Mouse (Mus musculus) ES-E14 (cell line): ENCODE data around the gene Clrn3. TPM values are rescaled to one million over a fixed set of nuclear protein-coding genes. Genes with fewer than 3 reads are reported as not detected.
"Not testable (repeated sequence)": the region's sequence is repeated elsewhere in the genome, so short reads cannot be mapped to it uniquely, and the experiment has no call there.

Source experiments
- DNase-seq: peaks from one replicate; pipeline ENCODE4 v3.0.0-alpha.2; 2013; ENCODE audit warnings: low read depth, low spot score
- H3K27ac ChIP-seq: 2 replicates; pipeline ENCODE4 v1.5.1; 2012; ENCODE audit warnings: low read depth, mild to moderate bottlenecking, low read length, moderate library complexity, mixed read lengths; ENCODE audit not compliant: poor library complexity, insufficient read depth, severe bottlenecking
- H3K36me3 ChIP-seq: 2 replicates; pipeline ENCODE4 v1.6.1; 2012; ENCODE audit warnings: mild to moderate bottlenecking, low read length, moderate library complexity, mixed read lengths; ENCODE audit not compliant: control insufficient read depth, poor library complexity, insufficient read depth, severe bottlenecking
- H3K4me1 ChIP-seq, 2 experiments: fragments of 150-350 bp in 1 of 2; sonication (generic) in 1 of 2; 2 replicates each; pipeline ENCODE4 v1.6.1; 2012; ENCODE audit warnings: low read length in 2 of 2, mild to moderate bottlenecking in 1 of 2, mixed read lengths in 1 of 2; ENCODE audit not compliant: control insufficient read depth in 2 of 2, insufficient read depth in 2 of 2, poor library complexity in 1 of 2
- H3K4me3 ChIP-seq, 2 experiments: fragments of 150-350 bp in 1 of 2; sonication (generic) in 1 of 2; 2 replicates each; pipeline ENCODE4 v1.5.1; 2012; ENCODE audit warnings: low read length in 2 of 2, low read depth in 1 of 2, mild to moderate bottlenecking in 1 of 2, mixed read lengths in 1 of 2; ENCODE audit not compliant: insufficient read depth in 1 of 2, poor library complexity in 1 of 2, severe bottlenecking in 1 of 2
- H3K9ac ChIP-seq: 2 replicates; pipeline ENCODE4 v1.6.1; 2012; ENCODE audit warnings: low read depth, mild to moderate bottlenecking, low read length, mixed read lengths; ENCODE audit not compliant: poor library complexity, insufficient read depth, severe bottlenecking
- H3K9me3 ChIP-seq: fragments of 150-350 bp; sonication (generic); 2 replicates; pipeline ENCODE4 v1.6.1; 2012; ENCODE audit warnings: low read depth, mild to moderate bottlenecking, low read length; ENCODE audit not compliant: control insufficient read depth, insufficient read depth
- CHD2 ChIP-seq: IDR thresholded peaks from 2 replicates; pipeline ENCODE4 v1.6.1; 2014; ENCODE audit warnings: mild to moderate bottlenecking, low read depth, low read length, inconsistent platforms
- HCFC1 ChIP-seq: IDR thresholded peaks from 2 replicates; pipeline ENCODE4 v1.6.1; 2012; ENCODE audit warnings: low read length, inconsistent platforms, borderline replicate concordance; ENCODE audit not compliant: insufficient read depth
- MAFK ChIP-seq: IDR thresholded peaks from 2 replicates; pipeline ENCODE4 v1.6.1; 2014; ENCODE audit warnings: mild to moderate bottlenecking, low read depth, low read length, inconsistent platforms; ENCODE audit not compliant: insufficient read depth
- ZC3H11A ChIP-seq: IDR thresholded peaks from 2 replicates; pipeline ENCODE4 v1.6.1; 2012; ENCODE audit warnings: low read depth, mild to moderate bottlenecking, inconsistent platforms, low read length, borderline replicate concordance
- ZNF384 ChIP-seq: IDR thresholded peaks from 2 replicates; pipeline ENCODE4 v1.6.1; 2012; ENCODE audit warnings: low read depth, low read length, inconsistent platforms
- in situ Hi-C, 2 experiments: fragments of 600-800 bp; cut with MboI; formaldehyde crosslinking; loops; one replicate each; pipeline ENCODE4 v1.15.1; 2025; ENCODE audit warnings: low sequenced_read_pairs in 2 of 2, inconsistent platforms in 1 of 2; ENCODE audit not compliant: unreplicated experiment in 2 of 2
- total RNA-seq: library from RNA; depleted of rRNA; stranded (reverse); fragments of 300-350 nt; gene quantifications from 2 replicates; pipeline ENCODE4 v1.2.3, GENCODE M21; 2012; rRNA removed

Gene Clrn3
- not detected in 2 replicates for total RNA-seq

- no peak within 1 kb of the TSS for H3K9ac ChIP-seq
- no peaks in the 10 kb centered on the region for H3K4me1 ChIP-seq
- no peak for TF ChIP-seq ZNF384
- TF ChIP-seq ZC3H11A = no peak
- no peak for TF ChIP-seq CHD2
- TF ChIP-seq HCFC1 = no peak
- TF ChIP-seq MAFK = no peak
- H3K4me3 ChIP-seq = no peak within 1 kb of the TSS
- in situ Hi-C loops = no loop called here
- DNase-seq = no peak
- H3K27ac ChIP-seq = no peak within 1 kb of the TSS
- no peaks in the 10 kb centered on the region for H3K36me3 ChIP-seq
- H3K9me3 ChIP-seq = no peaks in the 10 kb centered on the region
Measured at GRCm38 (mm10) chr7:135528515-135528914, at the start of gene Clrn3. Gene Clrn3, minus strand, starts transcription at chr7:135528654.

DNA sequence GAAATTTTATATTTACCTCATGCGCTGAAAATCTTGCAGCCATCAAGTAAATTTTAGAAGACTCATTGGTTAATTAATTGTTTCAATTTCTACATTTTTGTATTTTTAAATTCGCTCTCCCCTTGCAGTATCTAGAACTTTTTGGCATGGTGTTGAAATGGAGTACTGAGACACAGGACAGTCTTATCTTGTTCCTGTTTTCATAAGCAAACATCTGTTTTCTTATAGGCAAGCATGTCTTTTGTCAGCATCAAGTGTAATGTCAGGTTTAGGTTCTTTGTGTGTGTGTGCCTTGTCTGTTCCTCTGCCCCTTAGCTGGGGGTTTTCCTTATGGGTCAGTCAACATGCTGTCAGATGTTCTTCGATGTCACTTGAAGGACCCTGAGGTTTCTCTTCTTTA lies 47.9 kb upstream of the Clrn3 start:
- in situ Hi-C loops = no loop called here
- TF ChIP-seq ZC3H11A (no peak), ZNF384 (no peak), HCFC1 (no peak), CHD2 (no peak), MAFK (no peak)
- H3K27ac ChIP-seq = no peak overlapping the region
- no peaks in the 10 kb centered on the region for H3K9me3 ChIP-seq
- no peak overlapping the region for H3K4me3 ChIP-seq
- H3K4me1 ChIP-seq = no peaks in the 10 kb centered on the region
- H3K36me3 ChIP-seq = no peaks in the 10 kb centered on the region
- H3K9ac ChIP-seq = no peak overlapping the region
- DNase-seq = no peak

DNA sequence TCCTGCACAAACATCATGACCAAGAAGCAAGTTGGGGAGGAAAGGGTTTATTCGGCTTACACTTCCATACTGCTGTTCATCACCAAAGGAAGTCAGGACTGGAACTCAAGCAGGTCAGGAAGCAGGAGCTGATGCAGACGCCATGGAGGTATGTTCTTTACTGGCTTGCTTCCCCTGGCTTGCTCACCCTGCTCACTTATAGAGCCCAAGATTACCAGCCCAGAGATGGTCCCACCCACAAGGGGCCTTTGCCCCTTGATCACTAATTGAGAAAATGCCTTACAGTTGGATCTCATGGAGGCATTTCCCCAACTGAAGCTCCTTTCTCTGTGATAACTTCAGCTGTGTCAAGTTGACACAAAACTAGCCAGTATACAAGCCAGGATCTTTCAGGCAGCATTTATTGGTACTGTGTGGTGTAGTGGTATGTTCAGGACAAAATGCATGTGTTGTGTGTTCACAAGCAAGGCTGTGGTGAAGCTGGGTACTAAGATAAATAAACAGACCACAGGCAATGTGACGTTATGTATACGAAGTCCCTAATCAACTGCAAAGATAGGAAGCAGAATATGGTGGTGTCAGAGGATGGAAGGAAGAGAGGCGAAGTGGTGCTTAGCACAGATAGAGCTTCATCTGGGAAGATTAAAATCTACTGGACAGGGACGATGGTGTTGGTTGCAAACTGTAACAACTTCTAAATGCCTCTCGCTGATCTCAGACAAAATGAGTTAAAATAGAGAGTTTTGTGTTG lies 47.0 kb upstream of the Clrn3 start:
- H3K4me3 ChIP-seq, H3K9me3 ChIP-seq, H3K4me1 ChIP-seq, in situ Hi-C loops, H3K9ac ChIP-seq, H3K27ac ChIP-seq, DNase-seq, H3K36me3 ChIP-seq: not testable (repeated sequence)

- H3K9me3 ChIP-seq = no peaks in the 10 kb centered on the region
- no peak overlapping the region for H3K9ac ChIP-seq
- no peak for TF ChIP-seq HCFC1
- TF ChIP-seq MAFK = no peak
- no peak for TF ChIP-seq ZC3H11A
- no peak for TF ChIP-seq CHD2
- no peak for TF ChIP-seq ZNF384
- H3K4me1 ChIP-seq = no peaks in the 10 kb centered on the region
- H3K36me3 ChIP-seq = no peaks in the 10 kb centered on the region
- in situ Hi-C loops = no loop called here
- H3K27ac ChIP-seq = no peak overlapping the region
- no peak for DNase-seq
- no peak overlapping the region for H3K4me3 ChIP-seq
Measured at GRCm38 (mm10) chr7:135571951-135572559, 43.6 kb upstream of the Clrn3 start.

- Histone ChIP-seq H3K4me1 (no peaks in the 10 kb centered on the region), H3K4me3 (no peak overlapping the region), H3K36me3 (no peaks in the 10 kb centered on the region), H3K9me3 (no peaks in the 10 kb centered on the region), H3K27ac (no peak overlapping the region), H3K9ac (no peak overlapping the region)
- in situ Hi-C loops = no loop called here
- no peak for DNase-seq
- TF ChIP-seq ZC3H11A = no peak
- TF ChIP-seq CHD2 = no peak
- TF ChIP-seq MAFK = no peak
- no peak for TF ChIP-seq HCFC1
- no peak for TF ChIP-seq ZNF384
Measured at GRCm38 (mm10) chr7:135571392-135571791, 42.9 kb upstream of the Clrn3 start.
